Mouse (Mus musculus) kidney, embryonic 16.5 days (tissue): Measurements from ENCODE around the gene Lpp. TPM values are rescaled to one million over a fixed set of nuclear protein-coding genes. Genes with fewer than 3 reads are reported as not detected.

Experiments
- ATAC-seq: fragments of 200-750 bp; cut with Nextera tagmentation; 2 replicates; pipeline ENCODE4 v1.8.0; 2017; ENCODE audit warnings: moderate TSS enrichment; ENCODE audit not compliant: low FRiP score, low TSS enrichment
- H3K27ac ChIP-seq: fragments of 300-500 bp; sonication (generic); 2 replicates; pipeline ENCODE4 v1.5.1; 2014; ENCODE audit warnings: low read length
- H3K27me3 ChIP-seq: fragments of 300-500 bp; sonication (generic); 2 replicates; pipeline ENCODE4 v1.6.1; 2014; ENCODE audit warnings: low read length, control low read depth, mixed read lengths; ENCODE audit not compliant: insufficient read depth
- H3K36me3 ChIP-seq: fragments of 300-500 bp; sonication (generic); 2 replicates; pipeline ENCODE4 v1.6.1; 2014; ENCODE audit warnings: low read length, control low read depth, mixed read lengths; ENCODE audit not compliant: insufficient read depth
- H3K4me1 ChIP-seq: fragments of 300-500 bp; sonication (generic); 2 replicates; pipeline ENCODE4 v1.6.1; 2014; ENCODE audit warnings: low read length, control low read depth, mixed read lengths; ENCODE audit not compliant: insufficient read depth
- H3K4me2 ChIP-seq: fragments of 300-500 bp; sonication (generic); replicated peaks from 2 replicates; pipeline ENCODE4 v1.6.1; 2014; ENCODE audit warnings: low read depth, low read length
- H3K4me3 ChIP-seq: fragments of 300-500 bp; sonication (generic); 2 replicates; pipeline ENCODE4 v1.5.1; 2014; ENCODE audit warnings: mild to moderate bottlenecking, low read length
- H3K9ac ChIP-seq: fragments of 300-500 bp; sonication (generic); replicated peaks from 2 replicates; pipeline ENCODE4 v1.6.1; 2014; ENCODE audit warnings: low read length
- H3K9me3 ChIP-seq: fragments of 300-500 bp; sonication (generic); 2 replicates; pipeline ENCODE4 v1.6.1; 2016; ENCODE audit warnings: low read length, control low read depth
- WGBS: fragments of 180-500 bp; shearing (Covaris S2); extraction: QIAGEN DNeasy Blood & Tissue Kit; methylation state at CpG from one replicate; pipeline ENCODE4 v1.1.7; 2014; 5-methylcytosine and 5-hydroxymethylcytosine counted together
- polyA plus RNA-seq: library from polyadenylated mRNA; unstranded; fragments of >200 nt; fragmentation: Nextera tagmentation; extraction: Ambion mirVana; gene quantifications from 2 replicates; pipeline ENCODE4 v1.2.1, GENCODE M21; 2015

Gene Lpp
- polyA plus RNA-seq, 1 experiment from 2014 or later = 54.0 TPM

GRCm38 (mm10) chr16:24635381-24635919, 242.1 kb downstream of the Lpp start:
- Histone ChIP-seq H3K4me1 (no peaks in the 10 kb centered on the region), H3K36me3 (no peaks in the 10 kb centered on the region), H3K9ac (no peak overlapping the region), H3K4me3 (no peak overlapping the region), H3K27me3 (no peaks in the 10 kb centered on the region), H3K27ac (no peak overlapping the region), H3K9me3 (no peaks in the 10 kb centered on the region), H3K4me2 (no peak overlapping the region)
- ATAC-seq = no peak
- whole genome bisulfite sequencing = 91% methylated on average over 7 of the region's 7 CpGs

- WGBS = 88% methylated on average over 2 of the region's 2 CpGs
- Histone ChIP-seq H3K9me3 (no peaks in the 10 kb centered on the region), H3K36me3 (no peaks in the 10 kb centered on the region), H3K27ac (no peak overlapping the region), H3K27me3 (no peaks in the 10 kb centered on the region), H3K4me1 (no peaks in the 10 kb centered on the region), H3K9ac (no peak overlapping the region), H3K4me2 (no peak overlapping the region), H3K4me3 (no peak overlapping the region)
- ATAC-seq = no peak
Observed at GRCm38 (mm10) chr16:24636894-24637293, 243.6 kb downstream of the Lpp start.

GRCm38 (mm10) chr16:24641003-24641797, 247.9 kb downstream of the Lpp start:
- no peak overlapping the region for H3K4me3 ChIP-seq
- no peak overlapping the region for H3K9ac ChIP-seq
- no peaks in the 10 kb centered on the region for H3K9me3 ChIP-seq
- 80% methylated on average over 9 of the region's 9 CpGs for WGBS
- no peak for ATAC-seq
- H3K27me3 ChIP-seq = no peaks in the 10 kb centered on the region
- H3K36me3 ChIP-seq = no peaks in the 10 kb centered on the region
- H3K27ac ChIP-seq = no peak overlapping the region
- H3K4me2 ChIP-seq = no peak overlapping the region
- H3K4me1 ChIP-seq = no peaks in the 10 kb centered on the region

- H3K4me2 ChIP-seq = no peak overlapping the region
- H3K9me3 ChIP-seq = no peaks in the 10 kb centered on the region
- ATAC-seq = no peak
- 0 out of 2 replicates have a peak, but pooled peaks cover 2% of the 10 kb centered on the region for H3K4me1 ChIP-seq
- 55% methylated on average over 4 of the region's 4 CpGs for WGBS
- H3K27me3 ChIP-seq = no peaks in the 10 kb centered on the region
- H3K27ac ChIP-seq = no peak overlapping the region
- no peak overlapping the region for H3K4me3 ChIP-seq
- H3K9ac ChIP-seq = no peak overlapping the region
- H3K36me3 ChIP-seq = no peaks in the 10 kb centered on the region
Observed at GRCm38 (mm10) chr16:24643024-24643635, 249.8 kb downstream of the Lpp start.

GRCm38 (mm10) chr16:24644154-24644553, 250.8 kb downstream of the Lpp start:
- Histone ChIP-seq H3K4me2 (no peak overlapping the region), H3K9ac (no peak overlapping the region), H3K36me3 (no peaks in the 10 kb centered on the region), H3K27ac (no peak overlapping the region), H3K4me1 (0 out of 2 replicates have a peak, but pooled peaks cover 2% of the 10 kb centered on the region), H3K27me3 (no peaks in the 10 kb centered on the region), H3K9me3 (no peaks in the 10 kb centered on the region), H3K4me3 (no peak overlapping the region)
- ATAC-seq = no peak
- 62% methylated on average over 8 of the region's 8 CpGs for WGBS

- no peaks in the 10 kb centered on the region for H3K36me3 ChIP-seq
- WGBS = 82% methylated on average over 4 of the region's 4 CpGs
- 0 out of 2 replicates have a peak, but pooled peaks cover 2% of the 10 kb centered on the region for H3K4me1 ChIP-seq
Observed at GRCm38 (mm10) chr16:24644760-24645406, 251.6 kb downstream of the Lpp start.

GRCm38 (mm10) chr16:24645906-24646603, 252.7 kb downstream of the Lpp start:
- H3K9me3 ChIP-seq = no peaks in the 10 kb centered on the region
- 62% methylated on average over 6 of the region's 6 CpGs for WGBS
- 0 out of 2 replicates have a peak, but pooled peaks cover 2% of the 10 kb centered on the region for H3K4me1 ChIP-seq
- no peak overlapping the region for H3K4me2 ChIP-seq
- no peak overlapping the region for H3K4me3 ChIP-seq
- H3K36me3 ChIP-seq = no peaks in the 10 kb centered on the region
- no peak for ATAC-seq
- H3K9ac ChIP-seq = no peak overlapping the region
- H3K27me3 ChIP-seq = no peaks in the 10 kb centered on the region
- no peak overlapping the region for H3K27ac ChIP-seq

More at GRCm38 (mm10) chr16:24644760-24645406, 251.6 kb downstream of the Lpp start:
- Histone ChIP-seq H3K4me3 (no peak overlapping the region), H3K9me3 (no peaks in the 10 kb centered on the region), H3K27ac (no peak overlapping the region), H3K9ac (no peak overlapping the region), H3K27me3 (no peaks in the 10 kb centered on the region), H3K4me2 (no peak overlapping the region)
- no peak for ATAC-seq

GRCm38 (mm10) chr16:24651655-24652654, 258.6 kb downstream of the Lpp start:
- no peak for ATAC-seq
- no peak overlapping the region for H3K4me2 ChIP-seq

More at GRCm38 (mm10) chr16:24651655-24652654, 258.6 kb downstream of the Lpp start:
- Histone ChIP-seq H3K9me3 (no peaks in the 10 kb centered on the region), H3K9ac (no peak overlapping the region), H3K27me3 (no peaks in the 10 kb centered on the region), H3K27ac (no peak overlapping the region), H3K36me3 (no peaks in the 10 kb centered on the region), H3K4me1 (0 out of 2 replicates have a peak, but pooled peaks cover 2% of the 10 kb centered on the region), H3K4me3 (no peak overlapping the region)
- WGBS = 80% methylated on average over 8 of the region's 8 CpGs
